Mouse (Mus musculus): ENCODE data around the gene Smox. TPM values are rescaled to one million over a fixed set of nuclear protein-coding genes. Genes with fewer than 3 reads are reported as not detected.

The Smox gene
- polyA plus RNA-seq, 2 experiments, result 70.4 to 75.0 TPM

DNA sequence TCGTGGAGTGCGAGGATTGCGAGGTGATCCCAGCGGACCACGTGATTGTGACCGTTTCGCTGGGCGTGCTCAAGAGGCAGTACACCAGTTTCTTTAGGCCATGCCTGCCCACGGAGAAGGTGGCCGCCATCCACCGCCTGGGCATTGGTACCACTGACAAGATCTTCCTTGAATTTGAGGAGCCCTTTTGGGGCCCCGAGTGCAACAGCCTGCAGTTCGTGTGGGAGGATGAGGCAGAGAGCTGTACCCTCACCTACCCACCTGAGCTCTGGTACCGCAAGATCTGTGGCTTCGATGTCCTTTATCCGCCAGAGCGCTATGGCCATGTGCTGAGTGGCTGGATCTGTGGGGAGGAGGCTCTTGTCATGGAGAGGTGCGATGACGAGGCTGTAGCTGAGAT is 29.4 kb downstream of the Smox start:
- TF ChIP-seq CTCF (IDR thresholded peaks at IDR 0.05; ENCODE audit: low read depth) (no peak), EP300 (IDR thresholded peaks at IDR 0.05; ENCODE audit: low read depth) (no peak)
- DNase-seq (ENCODE audit: low read depth in 3 of 3, low spot score in 3 of 3), result no peak
- 95% methylated on average over 19 of the region's 19 CpGs for WGBS (ENCODE audit: insufficient replicate concordance)
- Histone ChIP-seq H3K4me2 (ENCODE audit: low read depth) (no peak overlapping the region), H3K9me3 (ENCODE audit: control insufficient read depth, low read length) (no peaks in the 10 kb centered on the region), H3K9ac (replicated peaks) (no peak overlapping the region), H3K27me3 (ENCODE audit: control insufficient read depth, insufficient read depth, low read length) (no peaks in the 10 kb centered on the region), H3K4me1 (replicated peaks; ENCODE audit: control insufficient read depth in 2 of 2, insufficient read depth in 2 of 2, low read length in 1 of 2) (peaks cover 22 to 23% of the 10 kb centered on the region in 2 experiments), H3K36me3 (replicated peaks; ENCODE audit: control insufficient read depth, insufficient read depth, low read depth) (peaks cover 49% of the 10 kb centered on the region), H3K27ac (no peak overlapping the region), H3K4me3 (ENCODE audit: insufficient read depth in 1 of 2, low read depth in 2 of 2, low read length in 2 of 2) (no peak overlapping the region)
- no peak for ATAC-seq (ENCODE audit: insufficient read depth)

DNA sequence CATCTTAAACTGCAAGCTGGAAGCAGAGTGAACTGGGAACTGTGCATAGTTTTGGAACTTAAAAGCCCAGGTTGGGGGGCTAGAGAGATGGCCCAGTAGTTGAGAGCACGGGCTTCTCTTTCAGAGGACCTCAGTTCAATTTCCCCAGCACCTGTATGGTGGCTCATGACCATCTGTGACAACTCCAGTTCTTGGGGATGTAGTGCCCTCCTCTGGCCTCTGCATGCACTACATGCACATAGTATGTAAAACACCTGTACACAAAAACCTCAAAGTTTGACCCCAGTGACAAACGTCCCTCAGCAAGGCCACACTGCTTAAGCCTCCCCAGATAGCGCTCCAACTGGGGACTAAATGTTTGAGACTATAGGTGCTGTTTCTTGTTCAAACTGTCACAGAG is 35.8 kb downstream of the Smox start:
- WGBS (ENCODE audit: insufficient replicate concordance), result 29% methylated on average over 3 of the region's 3 CpGs
- H3K4me3 ChIP-seq (ENCODE audit: insufficient read depth in 1 of 2, low read depth in 2 of 2, low read length in 2 of 2), result no peak overlapping the region
- no peak overlapping the region for H3K4me2 ChIP-seq (ENCODE audit: low read depth)
- no peak overlapping the region for H3K27ac ChIP-seq
- H3K9me3 ChIP-seq (ENCODE audit: control insufficient read depth, low read length), result no peaks in the 10 kb centered on the region
- no peaks in the 10 kb centered on the region; a peak in 1 of 4 replicates for H3K4me1 ChIP-seq (replicated peaks; ENCODE audit: control insufficient read depth in 2 of 2, insufficient read depth in 2 of 2, low read length in 1 of 2)
- peaks cover 14% of the 10 kb centered on the region for H3K36me3 ChIP-seq (replicated peaks; ENCODE audit: control insufficient read depth, insufficient read depth, low read depth)
- TF ChIP-seq EP300 (IDR thresholded peaks at IDR 0.05; ENCODE audit: low read depth) (no peak), CTCF (IDR thresholded peaks at IDR 0.05; ENCODE audit: low read depth) (peak; percentile 80)
- no peak overlapping the region for H3K9ac ChIP-seq (replicated peaks)
- H3K27me3 ChIP-seq (ENCODE audit: control insufficient read depth, insufficient read depth, low read length), result no peaks in the 10 kb centered on the region
- DNase-seq (ENCODE audit: low read depth in 3 of 3, low spot score in 3 of 3) (peak in 2 of 3 experiments; percentile 22 to 25), ATAC-seq (ENCODE audit: insufficient read depth) (no peak)

DNA sequence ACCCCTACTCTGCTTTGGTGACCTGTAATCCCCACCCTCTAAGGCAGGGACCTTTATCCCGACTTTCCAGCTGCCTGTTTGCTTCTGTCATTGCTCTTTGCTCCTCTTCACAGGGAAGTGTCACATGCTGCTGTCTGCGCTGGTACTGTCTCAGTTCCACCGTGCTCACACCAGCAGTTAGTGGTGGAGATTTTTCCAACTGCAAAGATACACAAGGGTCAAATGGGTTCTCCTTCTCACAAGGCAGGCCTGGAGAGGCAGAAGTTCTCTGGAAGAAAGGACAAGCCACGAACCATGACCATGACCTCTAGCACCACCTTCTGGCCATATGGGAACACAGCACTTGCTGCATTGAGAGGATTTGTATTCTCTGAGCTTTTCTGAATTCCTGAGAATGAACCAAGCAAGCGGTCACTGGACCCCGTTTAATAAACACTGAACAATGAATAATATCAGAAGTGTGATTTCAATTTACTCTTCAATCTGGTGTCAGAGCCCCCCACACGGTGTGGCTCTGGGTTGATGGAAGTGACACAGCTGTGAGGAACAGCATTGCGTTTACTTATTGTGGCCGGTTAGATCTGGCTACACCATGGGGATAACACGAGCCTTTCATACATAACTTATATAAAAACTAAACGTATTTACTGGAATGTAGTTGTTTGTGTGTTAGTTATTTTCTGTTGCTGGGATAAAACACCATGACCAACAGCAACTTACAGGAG is 38.8 kb downstream of the Smox start:
- H3K4me1 ChIP-seq (replicated peaks; ENCODE audit: control insufficient read depth in 2 of 2, insufficient read depth in 2 of 2, low read length in 1 of 2), result no peaks in the 10 kb centered on the region; a peak in 1 of 4 replicates
- WGBS (ENCODE audit: insufficient replicate concordance), result 30% methylated on average over 11 of the region's 11 CpGs
- H3K9me3 ChIP-seq (ENCODE audit: control insufficient read depth, low read length), result no peaks in the 10 kb centered on the region
- 0 out of 2 replicates have a peak, but pooled peaks cover 2% of the 10 kb centered on the region for H3K36me3 ChIP-seq (replicated peaks; ENCODE audit: control insufficient read depth, insufficient read depth, low read depth)
- DNase-seq (ENCODE audit: low read depth in 3 of 3, low spot score in 3 of 3), result peak; percentile 37 to 53 (median 53)
- no peak for TF ChIP-seq EP300 (IDR thresholded peaks at IDR 0.05; ENCODE audit: low read depth)
- peak; percentile 94 for TF ChIP-seq CTCF (IDR thresholded peaks at IDR 0.05; ENCODE audit: low read depth)
- H3K27ac ChIP-seq, result no peak overlapping the region
- H3K27me3 ChIP-seq (ENCODE audit: control insufficient read depth, insufficient read depth, low read length), result no peaks in the 10 kb centered on the region; the same call in 1 of the 2 replicates
- H3K4me3 ChIP-seq (ENCODE audit: insufficient read depth in 1 of 2, low read depth in 2 of 2, low read length in 2 of 2), result no peak overlapping the region
- H3K4me2 ChIP-seq (ENCODE audit: low read depth), result no peak overlapping the region
- H3K9ac ChIP-seq (replicated peaks), result no peak overlapping the region
- 0 out of 2 replicates have a peak, but pooled peaks have one; percentile 24 for ATAC-seq (ENCODE audit: insufficient read depth)

DNA sequence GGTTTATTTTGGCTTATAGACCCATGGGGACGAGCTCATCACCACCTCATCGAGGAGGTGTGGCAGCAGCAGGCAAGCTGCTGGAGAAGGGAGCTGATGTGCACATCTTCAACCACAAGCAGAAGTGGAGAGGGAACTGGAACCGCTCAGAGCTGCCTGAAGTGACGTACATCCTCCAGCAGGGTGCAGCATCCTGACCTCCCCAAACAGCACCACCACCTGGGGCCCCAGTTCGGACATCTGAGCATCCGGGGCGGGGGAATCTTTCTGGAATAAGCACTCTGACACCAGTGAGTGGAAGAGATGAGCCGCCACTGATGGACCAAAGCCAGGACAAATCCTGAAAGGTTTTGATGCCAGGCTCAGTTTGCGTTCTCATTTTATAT is 39.3 kb downstream of the Smox start:
- 20% methylated on average over 9 of the region's 9 CpGs for WGBS (ENCODE audit: insufficient replicate concordance)

DNA sequence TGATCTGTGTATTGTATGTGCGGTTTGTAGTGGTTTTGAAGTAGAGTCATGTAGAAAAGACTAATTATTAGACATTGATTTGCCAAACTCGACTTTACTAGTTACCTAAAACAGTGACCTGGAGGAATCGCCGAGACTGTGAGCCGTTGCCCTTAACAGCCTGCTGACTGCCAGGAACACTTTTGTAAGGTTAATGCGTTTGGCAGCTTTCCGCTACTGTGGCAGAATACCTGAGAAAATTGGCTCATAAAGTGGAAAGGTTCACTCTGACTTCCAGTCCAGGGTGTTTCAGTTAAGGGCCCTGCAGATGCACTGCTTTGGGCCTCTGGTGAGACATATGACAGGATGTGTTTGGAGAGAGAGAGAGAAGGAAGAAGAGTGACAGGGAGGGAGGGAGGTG is 40.0 kb downstream of the Smox start:
- H3K27ac ChIP-seq, result no peak overlapping the region
- no peak overlapping the region for H3K9ac ChIP-seq (replicated peaks)
- DNase-seq (ENCODE audit: low read depth in 3 of 3, low spot score in 3 of 3), result no peak
- ATAC-seq (ENCODE audit: insufficient read depth), result no peak
- H3K4me2 ChIP-seq (ENCODE audit: low read depth), result no peak overlapping the region
- no peak overlapping the region for H3K4me3 ChIP-seq (ENCODE audit: insufficient read depth in 1 of 2, low read depth in 2 of 2, low read length in 2 of 2)
- no peaks in the 10 kb centered on the region for H3K36me3 ChIP-seq (replicated peaks; ENCODE audit: control insufficient read depth, insufficient read depth, low read depth)
- H3K27me3 ChIP-seq (ENCODE audit: control insufficient read depth, insufficient read depth, low read length), result no peaks in the 10 kb centered on the region; the same call in 1 of the 2 replicates
- TF ChIP-seq EP300 (IDR thresholded peaks at IDR 0.05; ENCODE audit: low read depth) (no peak), CTCF (IDR thresholded peaks at IDR 0.05; ENCODE audit: low read depth) (no peak)
- no peaks in the 10 kb centered on the region; a peak in 1 of 4 replicates for H3K4me1 ChIP-seq (replicated peaks; ENCODE audit: control insufficient read depth in 2 of 2, insufficient read depth in 2 of 2, low read length in 1 of 2)
- WGBS (ENCODE audit: insufficient replicate concordance), result 73% methylated on average over 7 of the region's 7 CpGs
- H3K9me3 ChIP-seq (ENCODE audit: control insufficient read depth, low read length), result no peaks in the 10 kb centered on the region

More for the DNA sequence above, 39.3 kb downstream of the Smox start:
- TF ChIP-seq CTCF (IDR thresholded peaks at IDR 0.05; ENCODE audit: low read depth) (peak; percentile 85), EP300 (IDR thresholded peaks at IDR 0.05; ENCODE audit: low read depth) (no peak)
- peak in 2 of 3 experiments; percentile 35 to 46 for DNase-seq (ENCODE audit: low read depth in 3 of 3, low spot score in 3 of 3)
- H3K36me3 ChIP-seq (replicated peaks; ENCODE audit: control insufficient read depth, insufficient read depth, low read depth), result 0 out of 2 replicates have a peak, but pooled peaks cover 2% of the 10 kb centered on the region
- no peak overlapping the region for H3K4me3 ChIP-seq (ENCODE audit: insufficient read depth in 1 of 2, low read depth in 2 of 2, low read length in 2 of 2)
- H3K4me2 ChIP-seq (ENCODE audit: low read depth), result no peak overlapping the region
- H3K4me1 ChIP-seq (replicated peaks; ENCODE audit: control insufficient read depth in 2 of 2, insufficient read depth in 2 of 2, low read length in 1 of 2), result no peaks in the 10 kb centered on the region; a peak in 1 of 4 replicates
- no peak overlapping the region for H3K9ac ChIP-seq (replicated peaks)
- no peak overlapping the region for H3K27ac ChIP-seq
- no peaks in the 10 kb centered on the region for H3K9me3 ChIP-seq (ENCODE audit: control insufficient read depth, low read length)
- ATAC-seq (ENCODE audit: insufficient read depth), result no peak; the same call in 1 of the 2 replicates
- H3K27me3 ChIP-seq (ENCODE audit: control insufficient read depth, insufficient read depth, low read length), result no peaks in the 10 kb centered on the region; the same call in 1 of the 2 replicates

All from liver, embryonic 14.5 days (tissue).